Mouse (Mus musculus) kidney, embryonic 14.5 days (tissue): Measurements from ENCODE around the gene Hsf4. TPM values are rescaled to one million over a fixed set of nuclear protein-coding genes. Genes with fewer than 3 reads are reported as not detected.

Experiments used
- ATAC-seq: fragments of 200-750 bp; cut with Nextera tagmentation; 2 replicates; pipeline ENCODE4 v1.8.0; 2017; ENCODE audit warnings: moderate number of reproducible peaks, mild to moderate bottlenecking, moderate TSS enrichment, moderate library complexity; ENCODE audit not compliant: low FRiP score, low TSS enrichment
- H3K27ac ChIP-seq: fragments of 300-500 bp; sonication (generic); 2 replicates; pipeline ENCODE4 v1.5.1; 2014; ENCODE audit warnings: low read depth, mild to moderate bottlenecking, low read length, moderate library complexity, mixed read lengths
- H3K27me3 ChIP-seq: fragments of 300-500 bp; sonication (generic); 2 replicates; pipeline ENCODE4 v1.6.1; 2014; ENCODE audit warnings: mild to moderate bottlenecking, low read length; ENCODE audit not compliant: control insufficient read depth, insufficient read depth
- H3K36me3 ChIP-seq: fragments of 300-500 bp; sonication (generic); 2 replicates; pipeline ENCODE4 v1.6.1; 2014; ENCODE audit warnings: low read length, mixed read lengths; ENCODE audit not compliant: control insufficient read depth, insufficient read depth
- H3K4me1 ChIP-seq: fragments of 300-500 bp; sonication (generic); 2 replicates; pipeline ENCODE4 v1.6.1; 2014; ENCODE audit warnings: low read length, mixed read lengths; ENCODE audit not compliant: control insufficient read depth, insufficient read depth
- H3K4me2 ChIP-seq: fragments of 300-500 bp; sonication (generic); replicated peaks from 2 replicates; pipeline ENCODE4 v1.6.1; 2014; ENCODE audit warnings: low read depth, mild to moderate bottlenecking, low read length
- H3K4me3 ChIP-seq: fragments of 300-500 bp; sonication (generic); 2 replicates; pipeline ENCODE4 v1.5.1; 2014; ENCODE audit warnings: mild to moderate bottlenecking, low read length
- H3K9ac ChIP-seq: fragments of 300-500 bp; sonication (generic); 2 replicates; pipeline ENCODE4 v1.6.1; 2014; ENCODE audit warnings: low read depth, mild to moderate bottlenecking, low read length, moderate library complexity
- H3K9me3 ChIP-seq: fragments of 300-500 bp; sonication (generic); 2 replicates; pipeline ENCODE4 v1.6.1; 2016; ENCODE audit warnings: low read length; ENCODE audit not compliant: control insufficient read depth
- WGBS: fragments of 180-500 bp; shearing (Covaris S2); extraction: QIAGEN DNeasy Blood & Tissue Kit; methylation state at CpG from one replicate; pipeline ENCODE4 v1.1.7; 2014; 5-methylcytosine and 5-hydroxymethylcytosine counted together
- polyA plus RNA-seq: library from polyadenylated mRNA; unstranded; fragments of >200 nt; fragmentation: Nextera tagmentation; extraction: Ambion mirVana; gene quantifications from 2 replicates; pipeline ENCODE4 v1.2.1, GENCODE M21; 2014

Hsf4 gene
- polyA plus RNA-seq, 1 experiment from 2014 or later: not detected

DNA sequence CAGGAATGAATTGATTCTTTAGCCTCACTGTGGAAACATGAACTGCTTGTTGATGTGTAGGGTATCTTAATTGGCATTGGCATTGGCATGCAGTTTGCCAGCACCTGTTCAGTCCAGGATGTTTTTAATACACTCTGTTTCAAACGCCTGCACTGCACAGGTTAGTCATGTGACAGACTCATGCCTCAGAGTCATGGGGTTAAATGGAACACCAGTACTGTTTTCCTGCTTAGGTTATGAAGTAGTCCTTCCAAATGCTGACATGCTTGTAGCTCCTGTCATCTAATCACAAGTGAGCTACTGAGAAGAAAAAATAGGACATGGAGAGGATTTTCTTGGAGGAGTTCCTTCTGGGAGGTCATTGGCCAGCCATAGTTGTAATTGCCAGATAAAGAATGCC is 34.4 kb upstream of the Hsf4 start:
- Histone ChIP-seq H3K27me3 (no peaks in the 10 kb centered on the region), H3K4me3 (no peak overlapping the region), H3K4me2 (no peak overlapping the region), H3K36me3 (peaks cover 35% of the 10 kb centered on the region), H3K4me1 (no peaks in the 10 kb centered on the region), H3K9me3 (no peaks in the 10 kb centered on the region), H3K9ac (no peak overlapping the region), H3K27ac (no peak overlapping the region)
- no peak for ATAC-seq
- WGBS: 89% methylated on average over 1 of the region's 1 CpGs

DNA sequence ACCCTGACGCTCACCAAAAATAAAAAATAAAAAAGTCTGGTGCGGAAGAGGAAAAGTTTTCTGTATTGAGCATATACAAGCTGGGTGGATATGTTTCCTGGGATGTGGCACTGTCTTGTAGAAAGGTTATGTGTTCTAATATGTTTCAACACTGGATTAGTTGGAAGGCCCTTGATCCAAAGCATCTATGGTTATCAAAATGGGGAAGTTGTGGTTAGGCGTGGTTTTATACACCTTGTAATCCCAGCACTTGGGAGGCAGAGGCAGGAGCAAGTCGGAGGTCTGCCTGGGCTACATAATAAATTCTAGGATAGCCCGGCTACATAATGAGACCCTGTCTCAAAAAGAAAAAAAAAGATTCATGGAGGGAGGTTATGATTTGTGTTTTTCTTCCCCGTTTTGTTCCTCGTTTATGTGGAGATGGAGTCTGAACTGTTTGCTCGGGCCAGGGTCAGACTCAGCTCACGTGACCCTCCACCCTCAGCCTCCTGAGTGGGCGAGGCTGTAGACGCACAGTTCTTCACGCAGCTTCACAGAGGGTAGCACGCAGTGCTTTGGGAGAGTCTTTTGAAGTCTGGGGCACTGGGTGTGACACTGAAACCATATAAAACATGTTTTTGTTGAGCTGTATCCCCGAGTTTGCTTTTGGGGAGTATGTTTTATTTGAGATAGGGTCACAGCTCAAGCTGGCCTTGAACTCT is 32.0 kb upstream of the Hsf4 start:
- H3K4me1 ChIP-seq: no peaks in the 10 kb centered on the region
- no peaks in the 10 kb centered on the region for H3K9me3 ChIP-seq
- no peak overlapping the region for H3K9ac ChIP-seq
- no peaks in the 10 kb centered on the region for H3K27me3 ChIP-seq
- peaks cover 49% of the 10 kb centered on the region for H3K36me3 ChIP-seq
- no peak overlapping the region for H3K27ac ChIP-seq
- no peak for ATAC-seq
- WGBS: 81% methylated on average over 14 of the region's 14 CpGs
- no peak overlapping the region for H3K4me2 ChIP-seq
- no peak overlapping the region for H3K4me3 ChIP-seq

DNA sequence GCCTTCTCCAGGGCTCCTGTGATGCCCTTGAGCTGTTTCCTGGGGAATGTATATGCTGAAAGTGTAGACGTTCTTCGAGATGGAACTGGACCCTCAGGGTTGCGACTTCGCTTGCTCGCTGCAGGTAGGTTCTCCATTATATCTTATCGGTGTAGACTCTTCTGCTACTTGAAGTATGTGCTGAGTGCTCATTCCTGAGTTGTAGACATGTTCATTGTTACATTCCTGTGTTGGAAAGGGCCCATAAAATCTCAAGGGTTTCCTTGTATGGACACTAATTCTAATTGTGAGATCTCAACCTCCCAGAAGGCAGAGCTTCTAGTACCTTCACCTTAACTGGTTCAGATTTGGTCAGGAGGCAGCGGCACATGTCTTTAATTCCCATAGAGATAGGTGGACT is 28.6 kb upstream of the Hsf4 start:
- Histone ChIP-seq H3K4me3 (no peak overlapping the region), H3K36me3 (peaks cover 36% of the 10 kb centered on the region), H3K9ac (no peak overlapping the region), H3K4me1 (no peaks in the 10 kb centered on the region), H3K9me3 (no peaks in the 10 kb centered on the region), H3K27ac (no peak overlapping the region), H3K4me2 (no peak overlapping the region), H3K27me3 (no peaks in the 10 kb centered on the region)
- 97% methylated on average over 7 of the region's 7 CpGs for WGBS
- no peak for ATAC-seq

DNA sequence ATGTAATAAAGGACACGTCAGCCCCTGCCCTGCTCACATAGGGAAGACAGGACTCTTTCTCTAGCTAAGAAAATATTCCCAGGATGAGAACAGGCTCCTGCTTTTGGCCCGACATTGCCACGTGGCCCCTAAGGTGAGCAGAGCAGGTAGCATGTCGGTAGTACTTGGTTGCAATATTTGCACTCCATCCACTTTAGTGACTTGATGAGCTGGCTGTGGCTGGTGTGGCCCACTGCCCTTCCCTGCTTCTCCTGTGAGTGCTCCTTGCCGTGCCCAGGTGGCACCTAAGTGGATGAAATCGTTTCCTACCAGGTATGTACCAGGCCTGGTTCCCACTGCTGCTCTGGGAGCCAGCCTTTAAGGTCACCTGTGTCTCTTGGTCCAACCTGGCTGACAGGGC is 17.6 kb upstream of the Hsf4 start:
- Histone ChIP-seq H3K27me3 (peaks cover 12% of the 10 kb centered on the region; the same call in 1 of the 2 replicates), H3K4me2 (no peak overlapping the region), H3K36me3 (peaks cover 49% of the 10 kb centered on the region), H3K4me1 (peaks cover 11% of the 10 kb centered on the region; the same call in 1 of the 2 replicates), H3K9ac (no peak overlapping the region), H3K4me3 (no peak overlapping the region), H3K27ac (no peak overlapping the region), H3K9me3 (no peaks in the 10 kb centered on the region)
- ATAC-seq: no peak
- 94% methylated on average over 6 of the region's 6 CpGs for WGBS

- WGBS: 88% methylated on average over 10 of the region's 10 CpGs
- ATAC-seq: no peak
- H3K27me3 ChIP-seq: peaks cover 16% of the 10 kb centered on the region
- no peak overlapping the region for H3K4me2 ChIP-seq
- H3K9ac ChIP-seq: no peak overlapping the region
- no peaks in the 10 kb centered on the region for H3K9me3 ChIP-seq
- H3K4me3 ChIP-seq: no peak overlapping the region
- no peak overlapping the region for H3K27ac ChIP-seq
- peaks cover 11% of the 10 kb centered on the region; the same call in 1 of the 2 replicates for H3K4me1 ChIP-seq
- peaks cover 43% of the 10 kb centered on the region for H3K36me3 ChIP-seq
Measured at GRCm38 (mm10) chr8:105252680-105253537, 16.7 kb upstream of the Hsf4 start.

- Histone ChIP-seq H3K27ac (no peak overlapping the region), H3K27me3 (peaks cover 25% of the 10 kb centered on the region), H3K4me2 (peak overlapping the region; percentile 99), H3K9ac (peak overlapping the region; percentile 23; the same call in 1 of the 2 replicates), H3K4me1 (peaks cover 12% of the 10 kb centered on the region; the same call in 1 of the 2 replicates), H3K9me3 (no peaks in the 10 kb centered on the region), H3K36me3 (peaks cover 35% of the 10 kb centered on the region), H3K4me3 (peak overlapping the region; percentile 64)
- 34% methylated on average over 20 of the region's 20 CpGs for WGBS
- ATAC-seq: peak; percentile 22
Measured at GRCm38 (mm10) chr8:105253766-105254151, 15.8 kb upstream of the Hsf4 start.

GRCm38 (mm10) chr8:105254152-105254965 is 15.2 kb upstream of the Hsf4 start:
- H3K27me3 ChIP-seq: peaks cover 31% of the 10 kb centered on the region
- H3K4me1 ChIP-seq: peaks cover 17% of the 10 kb centered on the region; the same call in 1 of the 2 replicates
- no peaks in the 10 kb centered on the region for H3K9me3 ChIP-seq
- under 1% methylated on average over 68 of the region's 74 CpGs for WGBS
- H3K4me3 ChIP-seq: peak overlapping the region; percentile 64
- peak overlapping the region; percentile 99 for H3K4me2 ChIP-seq
- H3K9ac ChIP-seq: peak overlapping the region; percentile 74
- peak overlapping the region; percentile 78 for H3K27ac ChIP-seq
- H3K36me3 ChIP-seq: peaks cover 29% of the 10 kb centered on the region
- ATAC-seq: peak; percentile 86

DNA sequence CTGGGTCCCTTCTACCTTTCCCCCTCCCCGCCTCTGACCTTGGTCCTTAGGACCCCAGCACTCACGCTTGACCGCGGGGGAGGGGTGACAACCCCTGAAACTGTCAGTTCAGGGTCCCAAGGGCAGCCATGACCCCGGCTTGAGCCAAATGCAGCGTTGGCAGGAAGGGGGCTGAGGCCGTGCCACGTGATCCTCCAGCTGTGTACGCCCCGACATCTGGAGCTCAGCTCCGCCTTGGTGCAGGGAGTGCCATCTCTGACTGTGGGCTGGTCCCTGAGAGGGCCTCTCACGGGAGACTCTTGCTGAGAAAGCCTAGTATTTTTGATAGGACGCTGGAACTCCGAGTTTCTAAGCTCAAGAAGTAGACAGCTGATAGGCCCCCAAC is 14.6 kb upstream of the Hsf4 start, which contains the start of gene B3gnt9:
B3gnt9 (minus strand) TSS at position 188 of the 385 bp plus-strand sequence.
- H3K36me3 ChIP-seq: peaks cover 23% of the 10 kb centered on the region
- H3K27ac ChIP-seq: peak within 1 kb of the TSS; percentile 78
- 0% methylated on average over 14 of the region's 14 CpGs for WGBS
- H3K4me3 ChIP-seq: peak within 1 kb of the TSS; percentile 64
- ATAC-seq: peak; percentile 50
- H3K9me3 ChIP-seq: no peaks in the 10 kb centered on the region
- H3K27me3 ChIP-seq: peaks cover 36% of the 10 kb centered on the region
- H3K4me1 ChIP-seq: peaks cover 17% of the 10 kb centered on the region; the same call in 1 of the 2 replicates
- peak within 1 kb of the TSS; percentile 99 for H3K4me2 ChIP-seq
- peak within 1 kb of the TSS; percentile 74 for H3K9ac ChIP-seq
